Mouse (Mus musculus): ENCODE results near the gene Adar.

- TF ChIP-seq USF1 (IDR thresholded peaks at IDR 0.05; ENCODE audit: low read depth) (no peak), POLR2A (IDR thresholded peaks at IDR 0.05; ENCODE audit: insufficient read length, low read depth) (no peak)
Measured at GRCm38 (mm10) chr3:89764119-89764724, 49.4 kb downstream of the Adar start, which contains the start of gene Chrnb2.

Data from myocyte (in vitro differentiated cells).